Mouse (Mus musculus): Measurements from ENCODE around the gene Vrk1.

The Vrk1 gene

DNA sequence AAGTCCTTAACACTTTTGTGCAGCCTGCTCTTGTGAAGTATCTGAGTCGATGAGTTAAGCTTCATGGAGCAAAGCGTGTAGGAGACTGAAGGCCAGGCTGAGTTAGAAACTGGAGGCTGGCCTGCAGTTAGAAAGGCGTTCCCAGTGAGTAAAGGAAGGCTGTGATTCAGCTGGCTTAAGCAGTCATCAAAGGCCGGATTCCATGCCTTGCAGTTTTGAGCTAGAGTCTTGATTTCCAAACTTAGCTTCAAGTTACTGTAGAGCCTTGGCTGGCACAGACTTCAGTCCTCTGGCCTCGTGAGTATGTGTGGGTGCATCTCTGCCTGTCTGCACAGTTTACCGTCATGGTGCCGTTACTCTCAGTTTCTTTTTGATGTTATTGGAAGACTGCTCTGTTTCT, 42.2 kb downstream of the Vrk1 start:
- no peak for DNase-seq (ENCODE audit: low read depth, low spot score)

GRCm38 (mm10) chr12:106055799-106056198, 45.8 kb downstream of the Vrk1 start:
- DNase-seq (ENCODE audit: low read depth, low spot score) = peak; percentile 87

- no peak for DNase-seq (ENCODE audit: low read depth, low spot score)
These were observed 50.0 kb downstream of the Vrk1 start for GRCm38 (mm10) chr12:106059873-106060573.

- DNase-seq (ENCODE audit: low read depth, low spot score) = no peak
These were observed 60.6 kb downstream of the Vrk1 start for GRCm38 (mm10) chr12:106070434-106071155.

GRCm38 (mm10) chr12:106071575-106072166, 61.6 kb downstream of the Vrk1 start:
- DNase-seq (ENCODE audit: low read depth, low spot score) = no peak

DNA sequence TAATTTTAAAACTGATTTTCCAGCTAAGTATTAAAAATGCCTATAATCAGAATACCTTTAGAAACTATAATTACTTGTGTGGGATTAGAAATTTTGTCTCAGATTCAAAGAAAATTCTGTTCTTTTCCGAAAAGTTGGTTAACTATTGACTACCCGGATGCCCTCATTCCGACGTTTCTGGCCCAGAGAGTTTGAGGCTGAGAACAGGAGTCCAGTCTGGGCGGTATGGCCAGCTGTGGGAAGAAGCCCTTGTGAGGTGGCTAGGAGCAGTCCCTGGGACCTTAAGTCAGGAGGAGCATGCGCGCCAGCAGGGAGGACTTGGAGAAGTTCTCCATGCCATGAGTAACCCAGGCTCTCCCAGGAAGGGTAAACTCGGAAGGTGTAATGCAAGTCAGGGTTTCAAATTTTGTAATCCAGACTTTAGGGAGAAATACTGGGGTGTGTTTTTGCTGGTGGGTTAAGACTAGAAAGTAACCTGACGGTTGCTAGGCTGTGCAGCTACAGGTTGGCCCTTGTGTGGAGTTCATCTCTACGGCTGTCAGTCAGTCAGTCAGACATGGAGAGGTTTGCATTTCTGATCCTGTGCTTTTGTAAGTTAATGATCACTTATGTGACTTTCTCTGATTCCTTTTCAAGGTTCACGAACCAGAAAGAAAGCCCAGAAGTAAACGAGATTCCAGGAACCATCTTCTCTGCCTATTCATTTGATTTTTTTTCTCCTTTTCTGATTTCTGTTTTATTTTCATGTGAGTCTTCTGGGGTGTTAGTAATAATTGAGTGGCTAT, 64.5 kb downstream of the Vrk1 start:
- DNase-seq (ENCODE audit: low read depth, low spot score) = no peak

GRCm38 (mm10) chr12:106076131-106076530, 66.1 kb downstream of the Vrk1 start:
- DNase-seq (ENCODE audit: low read depth, low spot score) = no peak

- DNase-seq (ENCODE audit: low read depth, low spot score) = no peak
These were observed 70.5 kb downstream of the Vrk1 start for GRCm38 (mm10) chr12:106080511-106080910.

- no peak for DNase-seq (ENCODE audit: low read depth, low spot score)
These were observed 71.1 kb downstream of the Vrk1 start for GRCm38 (mm10) chr12:106080945-106081747.

- no peak for DNase-seq (ENCODE audit: low read depth, low spot score)
These were observed 71.7 kb downstream of the Vrk1 start for GRCm38 (mm10) chr12:106081748-106082140.

DNA sequence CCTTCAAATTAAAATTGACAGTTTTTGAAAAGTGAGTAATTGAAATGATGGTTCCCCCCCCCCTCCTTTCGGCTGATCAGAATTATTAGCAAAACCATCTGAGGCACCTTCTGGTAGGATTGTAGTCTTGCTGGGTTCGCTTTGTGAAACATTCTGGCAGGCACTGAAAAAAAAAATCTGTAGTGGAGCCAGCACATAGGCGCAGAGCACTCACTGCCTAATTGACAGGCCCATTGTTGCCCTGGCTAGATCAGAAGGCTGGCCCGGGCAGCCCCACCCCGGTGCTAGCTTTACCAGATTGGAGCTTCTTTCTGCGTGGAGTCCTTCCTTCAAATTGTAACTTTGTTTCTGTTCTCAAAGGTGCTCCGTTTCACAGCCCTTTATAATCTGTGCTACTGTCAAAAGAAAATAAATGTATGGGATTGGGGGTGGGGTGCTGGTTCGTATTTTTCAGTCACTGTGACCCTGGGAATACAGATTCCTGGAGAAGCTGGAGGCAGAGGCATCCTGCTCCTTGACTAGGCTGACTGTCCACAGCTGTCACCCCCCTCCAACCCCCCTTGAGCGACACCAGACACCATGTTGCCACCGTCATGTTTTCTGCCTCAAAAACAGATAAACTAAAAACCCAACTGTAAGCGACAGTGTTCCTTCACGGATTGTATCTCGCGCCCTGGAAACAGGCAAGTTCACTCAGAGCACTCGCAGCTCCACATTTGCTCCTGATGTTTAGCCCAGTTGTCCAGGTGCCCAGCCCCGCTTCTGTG, 72.3 kb downstream of the Vrk1 start:
- no peak for DNase-seq (ENCODE audit: low read depth, low spot score)

DNA sequence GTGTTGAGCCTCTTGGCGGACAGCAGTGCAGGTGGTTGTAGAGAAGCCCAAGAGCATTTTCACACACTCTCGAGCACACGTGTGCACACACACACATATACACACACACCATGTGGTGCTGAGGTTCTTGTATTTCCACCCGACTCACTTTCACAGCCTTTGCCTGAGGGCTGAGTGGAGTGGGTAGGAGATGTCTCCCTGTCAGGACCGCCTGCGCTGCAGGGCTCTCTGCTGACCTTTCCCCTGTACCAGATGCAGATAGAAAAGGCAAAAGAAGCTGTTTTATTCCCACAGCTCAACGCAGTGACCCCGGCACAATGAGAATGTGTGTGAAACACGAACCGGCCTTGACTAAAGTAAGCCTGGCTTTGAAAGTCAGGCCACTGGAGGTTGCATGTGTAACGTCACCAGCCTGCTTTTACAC, 72.9 kb downstream of the Vrk1 start:
- no peak for DNase-seq (ENCODE audit: low read depth, low spot score)

GRCm38 (mm10) chr12:106084126-106084525, 74.1 kb downstream of the Vrk1 start:
- DNase-seq (ENCODE audit: low read depth, low spot score) = no peak

GRCm38 (mm10) chr12:106094827-106095226, 84.8 kb downstream of the Vrk1 start:
- no peak for DNase-seq (ENCODE audit: low read depth, low spot score)

DNA sequence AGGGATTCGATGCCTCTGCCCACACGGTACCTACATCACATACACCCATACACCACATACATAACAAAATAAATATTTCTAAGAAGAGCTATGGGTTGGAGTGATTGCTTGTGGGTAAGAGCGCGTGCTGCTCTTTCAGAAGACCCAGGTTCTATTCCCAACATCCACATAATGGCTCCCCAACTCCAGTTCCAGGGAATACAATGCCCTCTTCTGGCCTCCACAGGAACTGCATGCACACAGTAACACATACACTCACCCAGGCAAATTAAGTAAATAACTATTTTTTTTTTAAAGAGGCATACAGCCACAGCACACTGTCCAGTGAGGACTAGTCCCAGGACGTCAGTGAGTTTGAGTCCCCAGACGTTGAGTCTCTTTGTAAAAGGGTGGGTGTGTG, 92.0 kb downstream of the Vrk1 start:
- no peak for DNase-seq (ENCODE audit: low read depth, low spot score)

DNA sequence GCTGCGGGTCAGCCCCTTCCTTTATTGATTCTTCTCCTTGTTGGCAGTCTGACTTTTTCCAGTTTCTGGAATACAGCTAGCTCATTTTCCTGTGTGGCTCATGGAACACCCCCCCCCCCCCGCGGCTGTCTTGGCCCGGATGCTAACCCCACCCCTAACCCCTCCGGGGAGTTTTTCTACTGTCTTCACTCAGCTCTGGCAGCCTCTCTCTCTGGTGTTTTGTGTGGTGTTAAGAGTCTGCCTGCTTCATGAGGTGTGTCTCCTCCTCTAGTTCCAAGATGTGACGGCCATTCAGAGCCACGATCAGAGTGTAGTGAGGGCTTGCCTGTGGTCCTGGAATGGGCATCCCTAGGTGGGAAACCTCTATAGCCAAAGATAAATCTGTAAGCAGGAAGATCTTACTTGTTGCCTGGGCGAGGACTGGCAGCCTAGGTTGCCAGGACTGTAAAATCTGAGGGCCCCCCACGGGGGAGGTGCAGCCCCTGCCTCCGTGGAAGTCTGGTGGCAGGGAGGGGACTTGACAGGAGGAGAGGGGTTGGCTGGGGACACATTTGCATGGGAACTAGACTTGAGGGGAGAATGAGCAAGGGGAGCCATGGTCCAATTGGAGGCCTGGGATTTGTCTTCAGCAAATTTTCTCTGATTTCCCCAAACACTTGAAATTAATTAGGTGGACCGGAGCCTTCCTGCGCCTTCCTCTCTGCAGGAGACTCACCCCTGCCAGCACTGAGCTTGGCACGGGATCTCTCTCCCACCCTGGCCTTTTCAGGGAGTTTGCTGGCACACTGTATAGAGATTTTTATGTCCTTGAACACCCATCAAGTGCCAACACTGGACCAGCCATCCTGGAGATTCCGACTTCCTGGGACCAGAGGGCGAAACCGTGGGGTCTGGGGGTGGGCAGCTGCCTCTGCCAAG, 93.0 kb downstream of the Vrk1 start:
- no peak for DNase-seq (ENCODE audit: low read depth, low spot score)

DNA sequence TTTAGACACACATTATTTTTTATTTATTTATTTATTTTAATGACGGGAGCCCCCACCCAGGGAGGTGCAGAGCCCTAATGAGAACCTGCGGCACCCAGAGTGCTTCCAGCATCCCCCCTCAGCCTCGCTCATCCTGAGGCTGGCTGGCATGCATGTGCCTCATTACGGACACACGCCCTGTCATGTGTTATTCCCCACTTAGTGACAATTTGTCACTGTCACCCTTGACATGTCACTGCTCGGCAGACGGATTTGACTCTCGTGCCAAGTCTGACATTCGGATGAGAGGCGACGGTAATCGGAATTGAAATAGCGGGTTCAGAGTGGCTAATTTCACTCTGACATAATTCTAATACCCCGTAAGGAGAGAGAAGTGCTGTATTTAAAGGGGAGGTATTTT, 97.2 kb downstream of the Vrk1 start:
- DNase-seq (ENCODE audit: low read depth, low spot score) = no peak

DNA sequence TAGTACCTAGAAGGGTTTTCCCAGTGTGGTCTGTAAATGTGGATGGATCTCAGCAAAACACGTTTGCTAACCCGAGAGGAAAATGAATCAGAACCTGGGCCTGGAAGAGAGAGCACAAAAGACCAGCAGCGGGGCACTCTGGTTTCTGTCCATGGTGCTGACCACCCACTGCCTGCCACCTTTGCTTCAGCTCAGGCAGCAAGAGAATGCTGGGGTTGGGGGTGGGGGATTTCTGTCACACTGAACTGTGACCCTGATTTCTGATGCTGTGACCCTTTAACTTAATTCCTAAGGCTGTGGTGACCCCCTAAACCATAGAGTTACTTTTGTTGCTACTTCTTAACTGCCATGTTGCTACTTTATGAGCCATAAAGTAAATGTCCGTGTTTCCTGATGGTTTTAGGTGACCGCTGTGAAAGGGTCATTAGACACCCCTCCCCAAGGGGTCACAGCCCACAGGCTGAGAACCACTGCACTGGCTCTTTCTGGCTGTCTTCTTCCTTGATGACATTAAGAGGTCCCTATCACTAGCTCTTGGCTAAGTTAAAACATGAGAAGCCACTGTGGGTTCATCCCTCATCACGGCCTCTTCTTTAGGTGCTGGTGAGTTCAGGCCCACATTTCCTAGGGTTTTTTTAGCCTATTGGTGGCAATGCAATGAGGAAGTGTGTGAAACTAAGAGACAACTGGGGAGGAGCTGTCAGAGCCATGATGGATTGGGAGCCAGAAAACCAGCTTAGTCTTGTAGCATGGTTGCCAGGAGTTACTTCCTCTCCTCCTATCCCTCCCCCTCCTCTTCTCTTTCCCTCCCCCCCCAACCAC, 105.3 kb downstream of the Vrk1 start:
- peak; percentile 62 for DNase-seq (ENCODE audit: low read depth, low spot score)

GRCm38 (mm10) chr12:106115892-106116206, 105.8 kb downstream of the Vrk1 start:
- peak; percentile 64 for DNase-seq (ENCODE audit: low read depth, low spot score)
